Mouse (Mus musculus) left cerebral cortex, adult 8-10 months (tissue): ENCODE results near the gene Smo. TPM values are rescaled to one million over a fixed set of nuclear protein-coding genes. Genes with fewer than 3 reads are reported as not detected.

Experiments
- DNase-seq, 2 experiments: peaks; one replicate each; pipeline ENCODE4 v3.0.0; 2022; ENCODE audit warnings: low spot score in 2 of 2
- total RNA-seq, 4 experiments: library from RNA; stranded (reverse); gene quantifications; 2 replicates each; pipeline ENCODE4 v1.2.4; 2022

The Smo gene
- total RNA-seq, 4 experiments from 2014 or later = 10.5 to 11.9 (median 11.0) TPM

- DNase-seq = no peak
These were observed 38.9 kb downstream of the Smo start for GRCm38 (mm10) chr6:29774161-29774560.

- no peak for DNase-seq
These were observed 40.3 kb downstream of the Smo start for GRCm38 (mm10) chr6:29775609-29776008.

- DNase-seq = no peak
These were observed 41.4 kb downstream of the Smo start for GRCm38 (mm10) chr6:29776542-29777237.

- DNase-seq = no peak
These were observed 41.9 kb downstream of the Smo start for GRCm38 (mm10) chr6:29777238-29777555.

GRCm38 (mm10) chr6:29780082-29780481 lies 44.8 kb downstream of the Smo start:
- DNase-seq = no peak

- no peak for DNase-seq
These were observed 45.3 kb downstream of the Smo start for GRCm38 (mm10) chr6:29780571-29780970.

- DNase-seq = no peak
These were observed 46.9 kb downstream of the Smo start for GRCm38 (mm10) chr6:29782239-29782638.

- no peak for DNase-seq
These were observed 48.7 kb downstream of the Smo start for GRCm38 (mm10) chr6:29783960-29784359.

GRCm38 (mm10) chr6:29784413-29785021 lies 49.2 kb downstream of the Smo start:
- no peak for DNase-seq

GRCm38 (mm10) chr6:29785759-29786158 lies 50.5 kb downstream of the Smo start:
- no peak for DNase-seq

GRCm38 (mm10) chr6:29788779-29789350 lies 53.6 kb downstream of the Smo start:
- DNase-seq = no peak

GRCm38 (mm10) chr6:29790014-29790698 lies 54.9 kb downstream of the Smo start:
- no peak for DNase-seq

GRCm38 (mm10) chr6:29793520-29793919 lies 58.2 kb downstream of the Smo start:
- DNase-seq = no peak

- no peak for DNase-seq
These were observed 59.3 kb downstream of the Smo start for GRCm38 (mm10) chr6:29794582-29794981.

GRCm38 (mm10) chr6:29802979-29803378 lies 67.7 kb downstream of the Smo start:
- DNase-seq = no peak

- no peak for DNase-seq
These were observed 68.7 kb downstream of the Smo start for GRCm38 (mm10) chr6:29804006-29804405.

GRCm38 (mm10) chr6:29805381-29805780 lies 70.1 kb downstream of the Smo start:
- DNase-seq = peak in 1 of 2 experiments; percentile 18

Other genes starting within 250 kb of the Smo start
- 1 to 10 TPM in 3 of 4 experiments, under 1 TPM in 1; 0.78 to 1.2 (median 1.1) TPM for gene Kcp, start 227.6 kb upstream of the Smo start, total RNA-seq
- 10 to 100 TPM in 1 of 4 experiments, 1 to 10 TPM in 3; 4.7 to 10.3 (median 6.5) TPM for gene Irf5, start 208.9 kb upstream of the Smo start, total RNA-seq
- 10 to 100 TPM; 64.5 to 75.1 (median 70.3) TPM for gene Tnpo3, start 125.6 kb upstream of the Smo start, total RNA-seq
- 10 to 100 TPM; 19.8 to 26.5 (median 21.7) TPM for gene Tspan33, start 41.3 kb upstream of the Smo start, total RNA-seq
- 100 to 1,000 TPM; 128 to 171 (median 150) TPM for gene Ahcyl2, start 32.5 kb downstream of the Smo start, total RNA-seq
- 10 to 100 TPM; 37.7 to 60.0 (median 42.6) TPM for gene Strip2, start 181.5 kb downstream of the Smo start, total RNA-seq